Mouse (Mus musculus) c-Kit-negative CD71-positive TER-119-positive erythroid progenitor cells, embryonic 14.5 days (primary cell): ENCODE measurements around the gene Espl1.
A peak's percentile ranks its signal among the peaks of the same experiment; 100 is the strongest.

Experiments
- DNase-seq: peaks from one replicate; pipeline ENCODE4 v3.0.0-alpha.2; 2013; ENCODE audit warnings: low read depth, low spot score

Espl1 gene

DNA sequence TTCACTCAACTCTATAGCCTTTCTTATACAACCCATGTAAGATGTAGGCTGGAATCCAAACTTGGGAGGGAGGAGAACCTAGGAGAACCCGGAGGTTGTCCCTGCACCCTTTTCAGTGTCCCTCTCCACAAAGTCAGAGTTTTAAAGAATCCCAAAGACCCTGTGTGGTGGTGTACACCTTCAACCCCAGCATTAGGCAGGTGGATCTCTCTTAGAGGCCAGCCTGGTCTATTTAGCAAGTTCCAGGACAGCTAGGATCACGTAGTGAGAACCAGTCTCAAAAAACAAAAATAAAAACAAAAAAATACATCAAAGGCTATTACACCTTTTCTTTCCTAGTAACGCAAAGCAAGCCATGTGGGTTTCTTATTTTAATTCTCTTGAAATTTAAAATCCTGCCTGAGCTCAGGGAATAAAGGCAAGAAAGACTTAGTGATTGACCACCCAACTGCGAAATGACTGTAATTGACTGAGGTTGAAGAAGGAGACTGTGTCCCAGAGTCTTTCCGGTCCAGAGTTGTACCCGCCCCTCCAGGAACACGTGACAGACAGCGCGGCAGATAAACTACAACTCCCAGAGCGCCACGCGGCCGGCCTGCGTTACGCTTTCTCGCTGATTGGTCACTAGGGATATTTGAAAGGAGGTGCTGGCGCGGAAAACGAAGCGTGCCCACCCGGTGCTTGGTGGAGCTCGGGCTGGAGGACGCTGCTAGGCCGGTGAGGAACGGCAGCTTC, at the start of gene Espl1:
Gene Espl1, plus strand, starts transcription at position 634 of the 735 bp plus-strand sequence.
- peak; percentile 89 for DNase-seq

DNA sequence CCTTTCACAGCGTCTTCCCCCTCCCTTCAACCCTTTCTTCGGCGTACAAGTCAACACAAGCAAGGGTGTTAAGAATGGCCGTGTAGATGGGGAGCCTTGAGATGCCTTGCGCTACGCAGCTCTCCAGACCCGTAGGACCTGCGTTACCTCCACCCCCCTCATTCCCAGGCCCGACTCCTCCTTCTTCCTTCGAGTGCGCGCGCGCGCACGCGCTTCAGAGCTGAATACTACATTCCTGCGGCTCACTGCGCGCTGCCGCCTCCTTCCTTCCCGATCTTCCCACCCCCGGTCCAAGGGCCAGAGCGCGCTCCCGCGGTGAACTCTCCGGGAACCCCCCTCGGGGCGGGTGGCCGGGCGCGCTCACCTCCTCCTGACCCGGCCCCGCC, 49.2 kb upstream of the Espl1 start:
- no peak for DNase-seq

DNA sequence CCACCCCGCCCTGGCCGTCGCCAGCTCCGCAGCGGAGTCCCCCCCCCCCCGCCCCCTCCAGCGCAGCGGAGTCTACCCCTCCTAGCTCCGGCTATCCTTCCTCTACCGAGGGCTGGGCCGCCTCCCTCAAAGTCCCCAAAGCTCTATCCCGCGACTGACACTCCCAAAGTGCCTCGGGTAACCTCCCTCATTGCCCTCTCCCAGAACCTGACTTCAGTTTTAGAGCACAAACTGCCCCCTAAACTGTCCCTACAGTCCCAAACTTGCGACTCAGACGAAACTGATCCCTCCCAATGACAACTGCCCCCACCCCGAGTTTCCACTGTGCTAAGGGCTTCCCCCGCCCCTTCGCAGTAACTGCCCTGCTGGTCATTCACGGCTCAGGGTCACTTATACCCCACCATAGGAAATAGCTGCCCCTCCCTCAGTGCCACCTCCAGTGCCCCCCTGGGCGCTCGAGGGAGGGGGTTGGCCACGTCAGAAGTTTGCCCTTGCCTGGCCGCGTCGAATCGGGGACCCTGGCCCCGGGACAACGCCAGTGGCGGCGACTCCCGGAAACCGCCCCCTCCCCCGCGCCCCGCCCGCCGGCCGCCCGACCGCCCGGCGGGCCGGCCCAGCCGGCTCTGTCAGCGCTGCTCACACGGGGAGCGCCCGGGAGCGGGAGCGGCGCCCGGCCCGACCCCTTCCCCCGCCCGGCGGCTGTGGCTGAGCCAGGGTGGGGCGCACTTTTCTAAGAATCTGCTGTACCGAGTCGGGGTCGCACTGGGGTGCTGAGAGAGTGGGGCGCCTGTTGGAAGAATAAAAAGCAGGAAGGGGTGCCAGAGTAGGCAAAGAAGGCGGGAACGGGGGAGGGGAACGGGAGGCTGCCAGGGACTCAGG, 48.6 kb upstream of the Espl1 start:
- no peak for DNase-seq

DNA sequence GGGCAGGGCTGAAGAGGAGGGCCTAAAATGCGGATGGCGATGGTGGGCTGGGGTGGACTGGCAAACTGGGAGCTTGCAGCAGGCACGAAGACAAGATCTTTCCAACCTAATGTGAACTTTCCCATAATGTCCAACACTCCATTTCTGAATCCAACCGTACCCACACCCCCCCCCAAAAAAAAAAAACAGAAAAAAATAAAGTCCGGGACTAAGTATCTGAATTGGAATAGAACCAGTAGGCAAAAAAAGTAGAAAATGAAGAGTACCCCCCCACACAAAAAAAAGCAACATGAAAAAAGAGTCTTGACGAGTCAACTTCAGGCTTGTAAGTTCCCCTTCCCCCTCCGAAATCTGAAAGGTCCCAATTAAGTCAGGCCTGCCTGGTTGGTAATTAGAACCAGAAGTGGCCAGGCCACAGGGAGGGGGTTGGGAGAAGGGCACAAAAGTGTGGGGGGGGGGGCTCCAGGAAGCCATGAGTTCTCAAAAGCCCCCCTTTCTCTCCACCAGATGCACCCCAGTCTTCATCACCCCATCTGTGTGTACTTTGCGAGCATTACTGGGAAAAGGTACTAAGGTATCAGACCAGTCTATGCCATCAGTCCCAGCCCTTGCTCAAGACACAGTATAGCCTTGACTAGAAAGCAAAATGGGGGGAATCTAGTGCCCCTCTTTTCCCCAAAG, 47.8 kb upstream of the Espl1 start:
- DNase-seq: no peak

DNA sequence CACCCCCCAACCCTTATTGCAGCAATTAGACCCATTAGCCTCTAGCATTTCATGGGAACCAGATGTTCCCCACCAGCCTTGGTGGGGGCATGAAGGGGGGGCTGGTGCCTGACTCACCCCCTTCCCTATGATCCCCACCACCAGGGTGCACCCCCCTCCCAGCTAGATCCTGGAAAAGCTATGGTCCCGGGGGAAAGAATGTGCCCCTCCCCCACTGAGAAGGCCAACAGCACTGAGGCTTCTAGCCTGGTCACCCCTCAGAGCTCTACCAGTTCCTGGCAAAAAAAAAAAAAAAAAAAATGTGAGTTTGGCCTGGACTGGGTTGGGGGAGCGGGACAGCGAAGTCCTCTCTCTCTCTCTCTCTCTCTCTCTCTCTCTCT, 47.3 kb upstream of the Espl1 start:
- no peak for DNase-seq

DNA sequence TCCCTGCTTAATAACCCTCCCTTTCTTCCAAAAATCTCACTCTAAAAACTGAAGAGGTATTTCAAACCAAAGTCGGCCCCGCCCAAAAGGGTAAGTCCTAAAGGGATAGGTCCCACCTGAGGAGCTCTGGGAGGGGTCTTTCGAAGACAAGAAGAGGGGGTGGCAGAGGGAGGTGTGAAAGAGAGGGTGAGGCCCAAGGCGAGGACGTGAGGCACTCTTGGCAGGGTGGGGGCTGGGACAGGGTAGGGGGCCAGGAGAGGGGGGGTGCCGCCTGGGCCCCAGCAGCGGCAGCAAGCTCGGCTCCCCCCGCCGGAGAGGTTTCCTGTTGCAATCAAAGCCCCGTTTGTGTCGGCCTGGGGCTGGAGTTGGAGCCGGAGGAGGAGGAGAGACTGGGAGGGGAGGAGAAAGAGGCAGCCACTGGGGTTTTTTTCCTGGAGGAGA, 46.8 kb upstream of the Espl1 start:
- DNase-seq: no peak

DNA sequence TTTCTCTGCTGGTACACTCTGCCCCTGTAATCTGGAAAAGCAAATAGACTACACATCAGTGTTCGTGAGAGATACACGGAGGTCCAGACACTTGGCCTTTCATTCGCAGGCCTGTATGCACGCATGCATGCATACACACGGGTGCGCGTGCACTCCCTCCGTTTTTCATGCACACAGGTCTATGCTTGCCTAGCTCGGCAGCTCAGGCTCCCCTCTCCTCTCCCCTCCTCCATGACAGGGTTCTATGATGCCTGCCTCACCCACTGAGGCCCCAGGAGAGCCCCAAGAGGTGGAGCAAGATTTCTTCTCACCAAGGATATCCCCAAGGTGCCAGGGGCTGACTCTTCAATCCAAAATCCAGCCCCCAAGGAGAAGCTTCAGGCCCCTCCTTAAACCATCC, 46.1 kb upstream of the Espl1 start:
- DNase-seq: no peak

DNA sequence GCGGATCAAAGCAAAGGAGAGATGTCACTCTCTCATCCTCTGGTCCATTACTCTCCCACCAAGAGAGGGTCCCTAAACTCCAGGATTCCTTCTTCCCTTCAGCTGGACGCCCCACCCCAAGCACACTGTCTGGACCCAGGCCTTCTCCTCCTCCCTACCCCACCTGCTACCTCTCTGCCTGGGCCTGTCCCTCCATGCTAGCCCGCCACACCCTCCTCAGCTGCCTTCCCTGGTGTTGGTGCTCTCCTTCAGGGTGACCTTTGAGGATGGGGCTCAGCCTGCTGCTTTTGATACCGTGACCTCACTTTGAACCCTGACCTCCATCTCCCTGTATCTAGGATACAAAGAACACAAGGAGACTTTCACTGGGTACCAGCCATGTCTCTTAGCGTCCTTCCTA, 45.5 kb upstream of the Espl1 start:
- DNase-seq: no peak

DNA sequence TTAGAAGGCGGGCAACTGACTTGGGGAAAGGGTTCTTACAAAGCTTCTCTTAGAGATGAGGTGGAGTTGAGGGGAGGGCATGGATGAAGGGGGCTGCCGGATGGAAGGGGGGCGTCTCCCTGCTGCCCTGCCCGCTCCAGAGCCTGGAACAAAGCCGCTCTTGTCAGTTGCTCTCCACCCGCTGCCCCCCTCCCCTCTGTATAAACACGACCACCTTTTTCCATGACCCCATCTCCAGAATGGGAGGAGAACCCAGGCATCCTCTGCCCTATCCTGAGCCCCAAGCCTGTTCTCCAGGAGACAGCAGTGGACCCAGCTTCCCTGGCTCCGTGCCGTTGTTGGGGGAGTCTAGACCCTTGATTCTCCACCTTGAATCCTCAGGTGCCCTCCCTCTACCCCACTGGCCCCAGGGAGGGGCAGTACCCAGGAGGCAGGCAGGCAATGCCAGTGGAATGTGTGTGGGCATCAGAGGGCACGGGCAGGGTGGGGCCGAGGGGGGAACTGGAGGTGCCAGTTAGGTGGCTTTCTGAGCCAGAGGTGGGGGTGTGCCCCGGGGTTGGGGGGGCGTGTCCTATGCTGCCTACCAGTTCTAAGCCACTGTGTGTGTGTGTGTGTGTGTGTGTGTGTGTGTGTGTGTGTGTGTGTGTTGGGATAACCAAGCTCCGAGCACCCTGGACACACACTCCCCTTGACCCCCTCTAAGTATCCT, 40.4 kb upstream of the Espl1 start:
- DNase-seq: no peak

DNA sequence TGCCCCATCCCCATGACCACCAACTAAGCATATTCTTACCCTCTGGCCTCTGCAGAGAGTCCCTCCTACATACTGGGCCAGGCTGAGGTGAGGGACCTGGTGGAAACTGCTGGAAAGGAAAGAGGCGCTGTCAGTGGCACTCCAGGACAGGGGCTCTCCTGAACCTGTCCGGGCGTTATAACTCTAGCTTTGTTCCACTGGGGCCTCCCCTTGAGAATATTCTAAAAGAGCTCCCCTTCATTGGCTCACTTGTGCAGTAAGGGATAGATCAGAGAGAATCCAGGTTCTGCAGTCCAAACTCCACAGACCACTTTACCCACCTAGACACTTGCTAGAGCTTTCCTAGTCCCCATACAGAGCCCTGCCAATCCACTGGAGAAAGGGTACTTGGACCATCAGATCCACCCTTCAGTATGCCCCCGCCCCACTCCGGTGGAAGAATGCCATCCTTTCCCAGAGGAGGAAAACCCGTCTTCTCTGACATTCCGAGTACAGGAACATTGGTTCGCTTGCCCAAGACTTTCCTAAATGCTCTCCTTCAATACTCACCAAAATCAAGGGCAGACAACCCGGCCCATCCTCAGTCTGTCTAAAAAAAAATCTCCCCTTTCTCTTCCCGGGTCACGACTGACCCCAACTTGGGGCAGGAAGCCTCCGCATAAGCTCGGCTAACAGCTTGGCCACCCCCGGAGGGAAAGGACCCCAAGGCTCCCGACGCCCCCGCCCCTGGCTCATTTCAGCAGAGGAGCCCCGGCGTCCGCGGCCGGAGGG, 39.5 kb upstream of the Espl1 start:
- no peak for DNase-seq

DNA sequence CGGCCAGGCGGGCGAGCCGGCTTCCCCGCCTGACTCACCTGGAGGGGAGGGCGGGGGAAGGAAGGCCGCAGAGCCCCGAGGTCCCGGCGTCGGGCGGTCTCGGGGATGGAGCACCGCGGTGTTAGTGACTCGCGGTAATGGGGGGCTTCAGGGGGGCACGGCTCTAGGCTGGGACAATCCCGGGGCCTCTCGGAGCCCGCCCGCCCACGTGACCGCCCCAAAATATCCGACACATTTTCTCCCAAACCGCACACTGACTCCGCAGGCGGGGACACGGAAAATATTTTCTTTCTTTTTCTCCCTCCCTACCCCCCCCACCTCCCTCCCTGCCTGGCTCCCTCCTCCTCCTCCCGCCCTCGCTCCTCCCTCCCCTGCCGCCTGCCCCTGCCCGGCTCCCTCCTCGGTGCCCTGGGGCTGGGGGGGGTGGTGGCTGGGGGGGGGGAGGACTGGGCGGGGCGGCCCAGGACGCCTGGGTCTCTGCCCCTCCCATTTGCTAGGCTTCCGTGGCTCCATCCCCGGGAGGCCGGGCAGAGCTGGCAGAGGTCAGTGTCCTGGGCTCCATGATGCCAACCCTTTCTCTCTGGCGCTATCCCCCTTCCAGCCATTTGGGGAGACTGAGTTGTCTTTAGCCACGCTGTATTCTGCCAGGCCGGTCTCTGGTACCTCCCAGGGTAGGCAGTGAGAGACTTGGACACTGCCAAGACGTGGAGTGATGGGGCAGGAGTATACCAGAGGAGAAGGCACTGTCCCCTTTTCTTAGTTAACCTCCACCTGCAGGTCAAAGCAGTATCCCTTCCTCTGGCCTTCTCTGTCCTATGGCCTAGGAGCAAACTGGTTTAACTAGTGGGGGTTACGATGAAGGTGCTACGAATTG, 38.6 kb upstream of the Espl1 start, which contains the start of gene Rarg:
Gene Rarg, minus strand, starts transcription at position 316 of the 874 bp plus-strand sequence.
- no peak for DNase-seq

DNA sequence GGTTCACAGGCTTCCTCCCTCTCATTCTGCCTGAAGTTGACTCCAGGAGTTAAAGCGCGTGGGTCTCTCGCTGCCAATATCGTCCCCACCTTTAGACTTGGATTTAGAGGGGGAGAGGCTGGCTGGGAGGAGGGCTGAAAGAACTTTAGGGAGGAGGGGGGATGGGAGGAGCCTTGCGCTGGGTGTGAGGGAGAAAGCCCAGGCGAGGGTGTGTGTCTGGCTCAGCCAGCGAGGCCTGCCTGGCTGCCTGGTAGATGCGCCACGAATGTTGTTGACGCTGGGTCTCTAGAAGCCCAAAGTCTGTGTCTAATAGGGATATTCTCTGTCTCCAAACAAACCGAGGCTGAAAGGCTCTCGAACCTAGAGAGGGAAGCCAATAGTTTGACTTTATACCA, 38.0 kb upstream of the Espl1 start:
- no peak for DNase-seq

DNA sequence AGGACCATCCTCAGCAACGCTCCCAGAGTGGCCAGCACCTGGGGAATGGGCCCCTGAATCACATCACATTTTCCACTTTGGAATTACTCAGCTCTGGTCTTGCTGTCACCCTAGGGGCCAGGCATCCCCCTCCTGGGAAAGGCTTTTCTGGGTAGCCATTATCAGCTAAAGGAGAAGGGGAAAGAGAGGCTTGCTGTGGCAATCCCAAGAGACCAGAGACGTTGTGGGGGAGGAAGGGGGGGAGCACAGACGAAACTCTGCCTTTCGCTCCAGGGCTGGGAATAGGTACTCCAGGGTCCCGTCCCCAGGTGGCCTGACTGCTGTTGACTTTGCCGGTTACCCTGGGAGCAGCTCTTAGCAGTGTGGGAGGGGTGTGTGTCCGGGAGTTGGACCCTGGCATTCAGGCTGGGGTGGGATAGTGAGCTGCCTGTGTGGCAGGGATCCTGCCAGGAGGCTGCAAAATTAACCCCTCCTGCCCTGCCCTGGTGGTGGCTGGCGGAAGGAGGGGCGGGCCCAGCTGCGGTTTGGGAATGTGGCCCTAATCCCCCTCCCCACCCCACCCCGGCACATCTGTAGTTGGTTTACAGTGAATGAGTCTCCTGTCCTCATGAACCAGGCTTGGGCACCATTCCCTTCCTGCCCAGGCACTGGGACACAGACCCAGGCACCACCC, 37.3 kb upstream of the Espl1 start:
- no peak for DNase-seq

DNA sequence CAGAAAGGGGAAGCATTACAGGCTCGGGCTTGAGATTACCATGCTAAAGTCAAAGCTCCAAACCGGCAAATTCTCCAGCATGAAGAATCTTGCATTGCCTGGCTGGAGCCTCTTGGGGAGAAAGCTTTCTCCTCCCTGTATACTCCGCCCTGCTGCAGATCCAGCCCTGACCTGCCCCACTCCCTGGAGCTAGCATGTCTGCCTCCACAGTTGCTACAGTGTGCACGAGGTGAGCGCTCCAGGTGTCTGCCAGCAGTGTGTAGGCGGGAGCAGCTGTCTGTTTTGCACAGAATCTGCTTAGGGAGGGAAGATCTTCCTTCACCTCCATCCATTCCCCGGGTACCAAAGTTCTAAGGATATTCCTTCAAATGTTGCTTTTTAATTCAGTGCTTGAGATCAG, 33.5 kb upstream of the Espl1 start:
- no peak for DNase-seq

DNA sequence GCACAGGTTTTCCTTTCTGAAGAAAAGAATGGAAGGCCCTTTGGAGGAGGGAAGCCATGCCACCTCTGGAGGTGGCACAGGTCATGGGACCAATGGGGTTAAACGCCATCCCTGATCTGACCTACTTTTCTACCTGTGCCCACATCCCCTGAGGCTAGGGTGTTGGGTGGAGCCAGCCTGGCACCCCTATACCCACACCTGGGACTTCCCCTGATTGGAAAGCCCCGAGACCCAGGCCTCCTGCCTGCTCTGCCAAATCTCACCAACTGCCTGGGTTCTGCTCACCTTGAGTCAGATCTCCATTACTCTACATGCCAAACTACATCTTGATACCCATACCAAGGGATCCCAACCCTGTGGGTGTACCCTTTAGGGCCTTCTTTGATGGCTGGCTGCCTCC, 33.0 kb upstream of the Espl1 start:
- no peak for DNase-seq

DNA sequence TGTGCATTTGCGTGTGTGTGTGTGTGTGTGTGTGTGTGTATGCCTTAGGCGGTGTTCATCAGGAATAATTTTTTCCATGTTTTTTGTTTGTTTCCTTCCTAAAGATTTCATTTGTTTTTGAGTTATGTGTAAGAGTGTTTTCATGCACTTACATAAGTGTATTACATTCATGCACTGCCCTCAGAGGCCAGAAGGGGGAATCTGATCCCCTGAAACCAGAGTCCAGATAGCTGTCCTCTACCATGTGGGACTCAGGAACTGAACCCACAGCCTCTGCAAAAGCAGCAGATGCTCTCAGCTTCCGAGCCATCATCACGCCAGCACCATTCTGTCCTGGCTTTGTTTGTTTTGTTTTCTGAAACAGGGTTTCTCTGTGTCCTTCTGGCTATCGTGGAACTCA, 30.5 kb upstream of the Espl1 start:
- no peak for DNase-seq

DNA sequence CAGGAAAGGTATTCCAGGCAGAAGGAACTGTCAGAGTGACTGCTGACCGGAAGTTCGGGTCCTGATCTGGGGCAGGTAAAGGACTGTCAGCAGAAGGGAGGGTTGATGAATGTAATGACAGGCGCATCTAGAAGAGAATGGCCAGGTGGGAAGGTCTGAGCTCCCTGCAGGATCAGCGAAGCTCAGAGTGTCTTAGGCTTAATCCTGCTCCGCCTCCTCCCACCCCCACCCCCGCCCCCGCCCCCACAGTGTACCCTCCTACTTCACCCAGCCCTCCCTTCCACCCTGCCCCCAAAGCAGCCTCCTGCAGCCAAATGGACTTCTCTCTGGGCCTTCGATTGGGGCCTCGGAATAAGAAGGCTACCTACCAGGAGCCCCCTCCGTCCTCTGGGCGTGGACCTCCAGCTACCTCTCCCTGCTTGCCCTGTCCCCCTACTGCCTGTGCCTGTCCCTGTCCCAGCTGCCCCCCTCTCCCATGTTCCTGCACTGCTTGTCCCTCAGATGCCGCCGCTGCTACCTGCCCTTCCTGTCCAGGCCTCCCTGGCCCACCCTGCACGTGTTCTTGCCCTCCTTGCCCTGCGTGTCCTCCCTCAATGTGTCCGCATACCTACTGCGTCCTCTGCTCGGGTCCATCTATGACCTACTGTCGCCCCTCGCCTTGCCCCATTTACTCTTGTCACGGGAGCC, 25.6 kb upstream of the Espl1 start, which contains the start of gene Gm9918:
Gene Gm9918, plus strand, starts transcription at position 290 of the 687 bp plus-strand sequence.
- no peak for DNase-seq

DNA sequence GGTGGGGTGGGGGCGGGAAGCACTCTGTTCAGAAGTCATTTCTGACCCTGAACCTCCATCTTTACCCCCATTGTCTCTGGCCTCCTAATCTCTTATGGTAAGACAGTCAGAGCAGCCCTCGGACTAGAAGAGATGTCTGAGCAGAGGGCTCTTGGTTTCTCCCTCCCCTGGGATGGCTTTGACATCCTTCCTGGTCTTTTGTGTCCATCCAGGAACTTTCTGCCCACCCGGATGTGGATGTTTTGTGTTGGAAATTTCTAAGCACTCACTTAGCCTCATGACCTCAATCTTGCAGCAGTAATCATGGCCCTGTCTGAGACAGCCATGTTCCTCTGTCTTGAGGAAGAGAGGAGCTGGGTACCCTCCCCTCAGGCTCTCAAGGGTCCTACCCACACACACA, 24.6 kb upstream of the Espl1 start:
- no peak for DNase-seq
